Mouse (Mus musculus) intestine, embryonic 15.5 days (tissue): ENCODE data around the gene Sdad1. TPM values are rescaled to one million over a fixed set of nuclear protein-coding genes. Genes with fewer than 3 reads are reported as not detected.

Experiments
- ATAC-seq: fragments of 200-750 bp; cut with Nextera tagmentation; 2 replicates; pipeline ENCODE4 v1.8.0; 2017; ENCODE audit warnings: moderate TSS enrichment, moderate library complexity
- H3K27ac ChIP-seq: fragments of 300-500 bp; sonication (generic); 2 replicates; pipeline ENCODE4 v1.5.1; 2015; ENCODE audit warnings: mild to moderate bottlenecking, inconsistent platforms
- H3K27me3 ChIP-seq: fragments of 300-500 bp; sonication (generic); replicated peaks from 2 replicates; pipeline ENCODE4 v1.6.1; 2015; ENCODE audit warnings: inconsistent platforms
- H3K36me3 ChIP-seq: fragments of 300-500 bp; sonication (generic); 2 replicates; pipeline ENCODE4 v1.6.1; 2015; ENCODE audit warnings: inconsistent platforms
- H3K4me1 ChIP-seq: fragments of 300-500 bp; sonication (generic); replicated peaks from 2 replicates; pipeline ENCODE4 v1.6.1; 2015; ENCODE audit warnings: inconsistent platforms
- H3K4me2 ChIP-seq: fragments of 300-500 bp; sonication (generic); replicated peaks from 2 replicates; pipeline ENCODE4 v1.6.1; 2015; ENCODE audit warnings: mild to moderate bottlenecking, inconsistent platforms
- H3K4me3 ChIP-seq: fragments of 300-500 bp; sonication (generic); replicated peaks from 2 replicates; pipeline ENCODE4 v1.5.1; 2015; ENCODE audit warnings: inconsistent platforms
- H3K9ac ChIP-seq: fragments of 300-500 bp; sonication (generic); 2 replicates; pipeline ENCODE4 v1.6.1; 2015; ENCODE audit warnings: inconsistent platforms
- H3K9me3 ChIP-seq: fragments of 300-500 bp; sonication (generic); 2 replicates; pipeline ENCODE4 v1.6.1; 2016; ENCODE audit warnings: inconsistent platforms
- WGBS: fragments of 180-500 bp; shearing (Covaris S2); methylation state at CpG from one replicate; pipeline ENCODE4 v1.1.7; 2015; 5-methylcytosine and 5-hydroxymethylcytosine counted together
- polyA plus RNA-seq: library from polyadenylated mRNA; unstranded; fragments of >200 nt; fragmentation: Nextera tagmentation; extraction: Ambion mirVana; gene quantifications from 2 replicates; pipeline ENCODE4 v1.2.1, GENCODE M21; 2015

Gene Sdad1
- polyA plus RNA-seq, 1 experiment from 2014 or later, result 40.1 TPM

DNA sequence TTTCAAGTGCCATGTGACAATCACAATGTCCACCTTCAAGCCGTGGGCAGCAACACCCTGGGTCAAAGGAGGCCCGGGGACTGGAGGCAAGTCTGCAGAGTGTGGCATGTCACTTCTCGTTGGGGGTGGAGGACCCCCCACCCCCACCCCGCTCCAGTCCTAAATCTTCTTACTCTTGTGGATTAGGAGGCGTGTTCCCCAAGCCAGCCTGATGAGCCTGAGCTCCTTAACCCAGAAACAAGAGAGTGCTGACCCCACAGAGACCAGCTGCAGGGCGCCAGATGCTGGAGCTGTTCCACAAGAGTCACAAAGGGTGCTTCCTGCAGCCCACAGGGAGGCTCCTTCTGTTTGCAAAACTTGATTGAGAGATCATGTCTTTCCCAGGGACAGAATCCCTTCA lies 54.1 kb downstream of the Sdad1 start, which contains the start of gene Ppef2:
TSS of gene Ppef2 (minus strand) at position 61 of the 400 bp plus-strand sequence.
- no peaks in the 10 kb centered on the region for H3K27me3 ChIP-seq
- no peaks in the 10 kb centered on the region for H3K9me3 ChIP-seq
- H3K4me1 ChIP-seq, result no peaks in the 10 kb centered on the region
- no peak within 1 kb of the TSS for H3K27ac ChIP-seq
- no peak within 1 kb of the TSS for H3K9ac ChIP-seq
- no peak for ATAC-seq
- no peaks in the 10 kb centered on the region for H3K36me3 ChIP-seq
- WGBS, result 27% methylated on average over 6 of the region's 6 CpGs
- H3K4me3 ChIP-seq, result no peak within 1 kb of the TSS
- no peak within 1 kb of the TSS for H3K4me2 ChIP-seq

DNA sequence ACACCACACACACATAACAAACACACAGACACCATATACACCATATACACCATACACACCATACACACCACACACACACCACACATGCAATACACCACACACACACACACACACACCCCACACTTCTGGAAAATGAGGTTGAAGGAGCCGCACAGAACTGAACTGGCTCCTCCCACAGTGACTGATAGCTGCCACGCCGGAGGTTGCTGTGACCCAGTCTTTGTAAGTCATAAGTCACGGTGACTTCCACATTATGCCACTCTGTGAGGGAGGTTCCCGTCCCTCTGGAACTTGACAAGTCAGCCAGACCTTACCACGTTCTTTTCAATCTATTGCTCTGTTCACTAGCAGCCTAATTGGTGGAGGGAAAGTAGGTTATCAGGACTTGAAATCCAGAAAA lies 55.8 kb downstream of the Sdad1 start:
- no peak overlapping the region for H3K4me3 ChIP-seq

GRCm38 (mm10) chr5:92252797-92253343 lies 57.4 kb downstream of the Sdad1 start:
- WGBS, result 19% methylated on average over 18 of the region's 18 CpGs
- H3K4me2 ChIP-seq, result no peak overlapping the region

More for the DNA sequence above, 55.8 kb downstream of the Sdad1 start:
- Histone ChIP-seq H3K4me2 (no peak overlapping the region), H3K9ac (no peak overlapping the region), H3K27me3 (no peaks in the 10 kb centered on the region), H3K4me1 (no peaks in the 10 kb centered on the region), H3K9me3 (0 out of 2 replicates have a peak, but pooled peaks cover 2% of the 10 kb centered on the region), H3K27ac (no peak overlapping the region), H3K36me3 (no peaks in the 10 kb centered on the region)
- WGBS, result 61% methylated on average over 6 of the region's 6 CpGs
- ATAC-seq, result no peak

DNA sequence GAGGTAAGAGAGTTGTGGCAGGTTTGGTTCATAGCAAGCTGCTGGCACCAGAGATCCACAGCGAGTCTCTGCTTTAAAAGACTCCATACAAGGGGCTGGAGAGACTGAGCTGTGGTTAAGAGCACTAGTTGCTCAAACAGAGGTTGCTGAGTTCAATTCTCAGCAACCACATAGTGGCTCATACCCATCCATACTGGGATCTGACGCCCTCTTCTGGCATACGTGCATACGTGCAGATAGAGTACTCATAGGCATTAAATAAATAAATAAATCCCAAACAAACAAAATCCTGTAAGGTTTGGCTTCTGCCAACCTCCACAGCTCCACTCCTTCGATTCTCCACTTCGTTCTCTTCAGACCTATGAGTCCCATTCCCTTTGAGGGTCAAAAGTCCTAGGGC lies 58.2 kb downstream of the Sdad1 start:
- no peak overlapping the region for H3K9ac ChIP-seq
- H3K4me1 ChIP-seq, result no peaks in the 10 kb centered on the region
- H3K4me2 ChIP-seq, result no peak overlapping the region
- no peaks in the 10 kb centered on the region for H3K36me3 ChIP-seq
- 89% methylated on average over 6 of the region's 6 CpGs for WGBS
- H3K4me3 ChIP-seq, result no peak overlapping the region
- no peak overlapping the region for H3K27ac ChIP-seq
- no peaks in the 10 kb centered on the region for H3K27me3 ChIP-seq
- H3K9me3 ChIP-seq, result 0 out of 2 replicates have a peak, but pooled peaks cover 2% of the 10 kb centered on the region
- ATAC-seq, result no peak

More at GRCm38 (mm10) chr5:92252797-92253343, 57.4 kb downstream of the Sdad1 start:
- no peaks in the 10 kb centered on the region for H3K36me3 ChIP-seq
- H3K4me3 ChIP-seq, result no peak overlapping the region
- no peak overlapping the region for H3K9ac ChIP-seq
- no peak for ATAC-seq
- no peaks in the 10 kb centered on the region for H3K27me3 ChIP-seq
- no peaks in the 10 kb centered on the region for H3K4me1 ChIP-seq
- H3K27ac ChIP-seq, result no peak overlapping the region
- H3K9me3 ChIP-seq, result 0 out of 2 replicates have a peak, but pooled peaks cover 2% of the 10 kb centered on the region

DNA sequence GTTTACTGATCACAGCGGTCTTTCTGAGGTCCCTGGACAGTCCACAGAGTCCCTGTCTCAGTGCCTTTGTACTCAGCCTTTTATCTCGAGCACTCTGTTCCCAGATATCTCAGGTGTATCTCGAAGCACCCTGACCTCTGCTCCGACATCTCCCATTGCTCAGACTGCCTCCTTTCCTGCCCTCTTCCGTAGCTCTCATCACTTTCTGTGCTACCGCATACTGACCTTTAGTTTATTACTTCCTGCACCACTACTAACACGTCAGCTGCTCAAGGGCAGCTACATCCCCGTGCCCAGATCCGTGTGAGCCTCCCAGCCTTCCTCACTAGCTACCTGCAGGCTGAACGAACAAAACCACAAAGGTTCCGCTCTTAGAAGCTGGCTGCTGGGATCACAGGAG lies 61.7 kb downstream of the Sdad1 start:
- Histone ChIP-seq H3K4me3 (no peak overlapping the region), H3K9me3 (0 out of 2 replicates have a peak, but pooled peaks cover 2% of the 10 kb centered on the region), H3K9ac (no peak overlapping the region), H3K4me1 (no peaks in the 10 kb centered on the region), H3K27ac (no peak overlapping the region), H3K36me3 (no peaks in the 10 kb centered on the region), H3K27me3 (no peaks in the 10 kb centered on the region), H3K4me2 (no peak overlapping the region)
- no peak for ATAC-seq
- WGBS, result 78% methylated on average over 11 of the region's 11 CpGs

DNA sequence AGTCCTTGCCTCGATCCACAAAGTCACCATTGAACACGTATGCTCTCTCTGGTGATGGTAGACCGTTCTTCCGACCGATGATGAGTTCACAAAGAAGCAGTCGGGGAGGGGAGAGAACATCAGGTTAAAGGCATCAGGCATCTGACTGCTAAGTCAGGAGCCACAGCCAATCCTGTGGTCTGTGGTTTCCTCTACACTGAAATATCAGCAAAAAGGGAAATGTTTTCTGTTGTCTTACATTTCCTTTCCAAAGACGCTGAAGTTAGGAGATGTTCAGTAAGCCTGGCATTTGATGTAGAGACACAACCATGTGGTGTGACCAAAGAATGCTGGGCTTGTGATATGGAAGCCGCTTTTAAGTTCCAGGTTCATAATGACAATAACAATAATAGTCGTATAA lies 64.8 kb downstream of the Sdad1 start:
- H3K4me1 ChIP-seq, result no peaks in the 10 kb centered on the region
- no peak overlapping the region for H3K4me3 ChIP-seq
- no peak overlapping the region for H3K9ac ChIP-seq
- H3K4me2 ChIP-seq, result no peak overlapping the region
- H3K36me3 ChIP-seq, result no peaks in the 10 kb centered on the region
- H3K27ac ChIP-seq, result no peak overlapping the region
- no peaks in the 10 kb centered on the region for H3K27me3 ChIP-seq
- ATAC-seq, result no peak
- WGBS, result 90% methylated on average over 9 of the region's 9 CpGs
- H3K9me3 ChIP-seq, result 0 out of 2 replicates have a peak, but pooled peaks cover 2% of the 10 kb centered on the region

- Histone ChIP-seq H3K4me1 (no peaks in the 10 kb centered on the region), H3K36me3 (no peaks in the 10 kb centered on the region), H3K4me3 (no peak overlapping the region), H3K9me3 (0 out of 2 replicates have a peak, but pooled peaks cover 2% of the 10 kb centered on the region), H3K27me3 (no peaks in the 10 kb centered on the region), H3K9ac (no peak overlapping the region), H3K27ac (no peak overlapping the region), H3K4me2 (no peak overlapping the region)
- ATAC-seq, result no peak
- 96% methylated on average over 2 of the region's 2 CpGs for WGBS
Observed at GRCm38 (mm10) chr5:92244900-92245299, 65.4 kb downstream of the Sdad1 start.

GRCm38 (mm10) chr5:92240769-92241168 lies 69.5 kb downstream of the Sdad1 start:
- Histone ChIP-seq H3K27ac (no peak overlapping the region), H3K27me3 (no peaks in the 10 kb centered on the region), H3K9me3 (no peaks in the 10 kb centered on the region), H3K4me1 (no peaks in the 10 kb centered on the region), H3K4me2 (no peak overlapping the region), H3K36me3 (no peaks in the 10 kb centered on the region), H3K4me3 (no peak overlapping the region), H3K9ac (no peak overlapping the region)
- no peak for ATAC-seq
- 95% methylated on average over 12 of the region's 12 CpGs for WGBS

DNA sequence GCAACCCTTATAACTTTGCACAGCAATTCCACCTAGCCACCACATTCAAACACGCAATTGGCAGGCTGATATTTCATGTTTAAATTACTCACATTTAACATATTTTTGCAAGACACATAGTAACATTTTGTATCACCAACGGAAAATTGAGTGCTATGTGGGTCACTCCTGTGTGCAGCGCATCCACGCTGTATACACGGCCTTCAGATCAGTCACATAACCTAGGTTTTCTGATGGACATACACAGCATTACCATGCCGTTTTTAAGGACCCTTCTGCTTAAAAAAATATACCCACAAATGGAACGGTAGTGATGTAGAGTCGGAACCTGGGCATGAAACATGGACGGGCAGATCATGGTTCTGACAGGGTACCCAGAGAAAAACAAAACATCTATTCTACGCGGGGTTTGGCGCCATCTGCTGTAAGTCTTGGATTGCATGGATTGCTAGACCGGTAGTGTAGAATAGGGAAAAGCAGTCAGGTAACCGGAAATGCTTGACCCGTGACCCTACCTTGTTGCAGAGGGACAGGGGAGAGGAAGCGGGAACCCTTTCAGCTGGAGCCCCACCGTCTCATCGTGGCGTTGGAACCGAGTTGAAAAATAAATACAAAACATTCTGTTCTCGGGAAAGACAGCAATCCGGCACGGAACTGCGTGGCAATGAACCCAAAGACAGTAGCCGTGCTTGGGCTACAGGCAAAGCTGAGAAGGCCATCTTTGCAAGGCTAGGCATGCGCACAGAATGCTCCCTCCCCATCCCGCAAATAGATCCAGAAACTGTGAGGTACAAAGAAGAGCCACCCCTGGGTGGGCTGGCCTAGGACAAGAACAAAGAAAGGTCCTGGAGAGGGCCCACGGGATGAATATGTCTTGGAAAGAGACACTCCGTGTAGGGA lies 70.7 kb downstream of the Sdad1 start:
- peak; percentile 55 for ATAC-seq
- no peaks in the 10 kb centered on the region for H3K4me1 ChIP-seq
- H3K9me3 ChIP-seq, result no peaks in the 10 kb centered on the region
- no peak overlapping the region for H3K27ac ChIP-seq
- H3K4me3 ChIP-seq, result no peak overlapping the region
- H3K36me3 ChIP-seq, result no peaks in the 10 kb centered on the region
- peak overlapping the region; percentile 37 for H3K4me2 ChIP-seq
- H3K9ac ChIP-seq, result no peak overlapping the region
- no peaks in the 10 kb centered on the region for H3K27me3 ChIP-seq
- 50% methylated on average over 29 of the region's 29 CpGs for WGBS

- H3K27ac ChIP-seq, result peak overlapping the region; percentile 48; the same call in 1 of the 2 replicates
- H3K4me1 ChIP-seq, result no peaks in the 10 kb centered on the region
- no peaks in the 10 kb centered on the region for H3K27me3 ChIP-seq
- H3K4me3 ChIP-seq, result 0 out of 2 replicates have a peak overlapping the region, but pooled peaks have one; percentile 4
- no peak overlapping the region for H3K9ac ChIP-seq
- H3K4me2 ChIP-seq, result peak overlapping the region; percentile 33
- H3K9me3 ChIP-seq, result no peaks in the 10 kb centered on the region
- ATAC-seq, result peak; percentile 84
- 10% methylated on average over 5 of the region's 5 CpGs for WGBS
- no peaks in the 10 kb centered on the region for H3K36me3 ChIP-seq
Observed at GRCm38 (mm10) chr5:92234939-92235557, 75.2 kb downstream of the Sdad1 start.
